Mouse (Mus musculus): Measurements from ENCODE around the gene Dhrs4.

The Dhrs4 gene

GRCm38 (mm10) chr14:55486836-55487235 lies 8.3 kb downstream of the Dhrs4 start:
- no peak for DNase-seq (ENCODE audit: low spot score)

GRCm38 (mm10) chr14:55490361-55491201 lies 12.0 kb downstream of the Dhrs4 start, which contains the start of gene Carmil3:
TSS of gene Carmil3 (plus strand) at chr14:55490651.
- peak; percentile 74 for DNase-seq (ENCODE audit: low spot score)

DNA sequence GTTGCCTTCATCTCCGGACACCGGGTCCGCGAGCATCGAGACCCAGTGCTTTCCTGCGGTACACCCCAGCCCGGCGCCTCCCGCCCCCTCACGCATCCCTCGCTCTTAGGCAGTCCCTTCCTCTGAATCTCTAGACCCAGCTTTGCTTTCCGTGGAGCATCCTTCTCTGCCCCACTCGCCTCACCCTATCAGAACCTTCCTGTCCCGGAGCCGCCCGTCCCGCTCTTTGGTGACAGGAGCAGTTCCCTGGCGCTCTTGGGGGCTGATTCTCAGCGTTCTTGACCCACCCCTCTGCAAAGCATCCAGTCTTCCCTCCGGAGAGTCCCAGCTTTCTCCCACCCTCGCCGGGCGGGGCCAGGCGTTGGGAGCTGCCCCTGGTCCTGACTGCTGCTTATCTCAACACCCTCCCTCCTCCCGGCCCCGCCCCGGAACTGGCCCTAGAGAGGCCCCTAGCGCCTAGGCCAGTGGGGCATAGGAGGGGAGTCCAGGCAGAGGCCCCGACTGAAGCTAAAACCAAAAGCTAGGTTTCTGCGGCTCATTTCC lies 12.8 kb downstream of the Dhrs4 start:
- DNase-seq (ENCODE audit: low spot score), result peak; percentile 79

DNA sequence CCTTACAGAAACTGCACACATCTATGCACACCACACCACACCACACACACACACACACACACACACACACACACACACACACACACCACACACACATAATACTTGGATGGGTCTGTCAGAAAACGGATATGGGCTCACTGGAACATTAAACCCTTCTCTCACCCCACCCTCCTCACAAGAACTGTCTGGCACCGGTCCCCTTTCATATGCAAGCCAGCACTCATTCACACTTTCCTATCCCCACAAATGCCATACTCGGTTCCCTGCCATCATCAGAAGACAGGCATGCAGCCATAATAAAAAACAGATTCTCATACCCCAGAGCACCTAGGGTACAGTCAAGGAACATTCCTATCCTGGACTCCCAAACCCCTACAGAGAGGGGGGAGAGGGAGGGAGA lies 13.5 kb downstream of the Dhrs4 start:
- no peak for DNase-seq (ENCODE audit: low spot score)

DNA sequence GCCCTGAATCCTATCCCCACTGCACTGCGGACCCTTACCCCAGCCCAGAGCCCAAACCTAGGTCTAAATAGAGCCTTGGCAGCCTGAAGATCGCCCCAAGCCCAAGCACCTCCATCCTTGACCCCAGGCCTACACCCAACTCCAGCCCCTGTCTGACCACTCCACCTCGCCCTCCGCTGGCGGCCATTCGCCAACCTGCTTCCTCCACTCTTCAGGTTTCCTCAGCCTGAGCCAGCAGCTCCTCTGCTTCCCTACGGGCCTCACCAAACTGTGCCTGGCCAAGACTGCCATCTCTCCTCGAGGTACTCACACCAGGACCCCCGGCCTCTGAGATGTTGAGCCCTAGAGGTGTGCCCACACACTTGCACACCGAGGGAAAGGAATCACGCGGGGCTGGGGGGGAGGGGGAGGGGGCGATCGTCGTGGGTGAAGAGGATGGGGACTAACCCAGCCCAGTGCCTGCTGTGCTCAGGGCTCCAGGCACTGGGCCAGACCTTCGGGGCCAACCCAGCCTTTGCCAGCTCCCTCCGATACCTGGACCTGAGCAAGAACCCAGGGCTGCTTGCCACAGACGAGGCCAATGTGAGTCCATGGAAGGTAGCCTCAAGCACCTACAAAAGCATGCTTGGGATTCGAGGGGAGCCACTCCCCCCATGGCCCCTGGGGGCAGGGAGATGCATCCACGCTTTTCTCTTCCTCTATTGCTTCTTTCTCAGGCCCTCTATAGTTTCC lies 17.1 kb downstream of the Dhrs4 start:
- DNase-seq (ENCODE audit: low spot score), result no peak

DNA sequence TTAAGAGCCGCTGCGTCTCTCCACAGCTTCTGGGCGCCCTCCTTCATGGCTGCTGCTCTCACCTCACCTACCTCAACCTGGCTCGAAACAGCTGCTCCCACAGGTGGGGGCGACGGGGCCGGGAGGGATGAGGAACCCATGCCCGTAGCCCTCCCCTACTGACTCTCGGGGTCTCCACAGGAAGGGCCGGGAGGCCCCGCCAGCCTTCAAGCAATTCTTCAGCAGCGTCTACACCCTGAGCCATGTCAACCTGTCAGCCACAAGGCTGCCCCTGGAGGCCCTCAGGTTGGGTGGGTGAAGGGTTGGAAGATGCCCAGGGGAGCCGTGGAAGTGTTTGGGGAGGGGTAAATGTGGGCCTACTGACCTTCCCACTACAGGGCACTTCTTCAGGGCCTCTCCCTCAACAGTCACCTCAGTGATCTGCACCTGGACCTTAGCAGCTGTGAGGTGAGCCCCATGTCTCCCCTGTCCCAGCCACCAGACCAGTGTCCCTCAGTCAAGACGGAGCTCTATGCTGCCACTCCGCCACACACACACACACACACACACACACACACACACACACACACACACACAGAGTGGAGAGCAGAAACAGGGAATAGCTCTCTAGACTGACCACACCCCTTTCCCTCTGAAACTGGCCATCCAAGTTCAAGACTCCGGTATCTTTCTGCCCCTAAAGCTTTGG lies 18.3 kb downstream of the Dhrs4 start:
- DNase-seq (ENCODE audit: low spot score), result no peak

- DNase-seq (ENCODE audit: low spot score), result peak; percentile 84
Observed at GRCm38 (mm10) chr14:55497449-55497821, 18.9 kb downstream of the Dhrs4 start.

- DNase-seq (ENCODE audit: low spot score), result no peak
Observed at GRCm38 (mm10) chr14:55505612-55506011, 27.1 kb downstream of the Dhrs4 start.

- DNase-seq (ENCODE audit: low spot score), result no peak
Observed at GRCm38 (mm10) chr14:55507801-55508200, 29.2 kb downstream of the Dhrs4 start.

DNA sequence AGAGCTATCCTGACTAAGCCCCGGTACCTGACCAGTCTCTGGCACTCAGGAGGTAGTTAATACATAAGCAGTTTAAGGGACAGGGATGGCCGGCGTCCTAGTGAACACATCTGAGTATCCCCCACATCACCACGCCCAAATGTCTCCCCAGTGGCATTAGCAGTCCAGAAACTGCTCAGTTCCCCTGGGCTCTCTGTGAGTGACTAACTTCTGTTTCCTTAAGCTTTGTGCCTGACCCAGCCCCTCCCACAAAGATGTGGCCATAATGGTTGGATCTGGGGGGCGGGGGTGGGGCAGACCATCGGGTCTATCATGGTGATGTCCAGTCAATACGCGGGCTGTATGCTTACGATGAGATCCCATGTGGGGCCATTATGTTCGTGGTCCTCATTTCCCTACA lies 31.0 kb downstream of the Dhrs4 start:
- DNase-seq (ENCODE audit: low spot score), result no peak

DNA sequence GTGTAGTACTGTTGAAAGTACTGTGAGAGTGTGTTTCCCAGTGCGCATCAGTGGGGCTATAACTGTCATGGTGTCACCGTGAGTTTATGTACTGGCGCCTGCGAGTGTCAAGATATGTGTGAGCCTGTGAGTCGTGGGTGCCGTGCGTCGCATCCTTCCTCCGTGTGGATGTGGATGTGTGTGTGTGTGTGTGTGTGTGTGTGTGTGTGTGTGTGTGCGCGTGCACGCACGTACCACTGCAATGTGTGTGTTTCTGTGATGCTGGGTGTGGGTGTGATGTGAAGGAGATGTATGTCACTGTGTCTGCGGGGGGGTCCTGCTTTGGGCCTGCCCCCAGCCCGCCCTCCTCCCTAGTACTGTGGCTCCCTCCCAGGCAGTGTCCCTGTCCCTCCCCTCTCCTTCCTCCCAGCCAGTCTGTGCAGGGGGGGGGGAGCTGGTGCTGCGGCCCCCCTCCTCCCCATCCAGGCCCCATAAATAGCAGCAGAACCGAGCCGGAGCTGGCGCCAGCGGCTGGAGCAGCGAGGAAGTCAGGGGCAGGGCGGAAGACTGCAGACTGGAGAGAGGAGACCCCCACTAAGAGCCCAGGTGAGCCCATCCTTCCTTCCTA lies 31.7 kb downstream of the Dhrs4 start, which contains the start of gene Cpne6:
TSS of gene Cpne6 (plus strand) at position 321 of the 607 bp plus-strand sequence.
- no peak for DNase-seq (ENCODE audit: low spot score)

GRCm38 (mm10) chr14:55511037-55511436 lies 32.5 kb downstream of the Dhrs4 start:
- DNase-seq (ENCODE audit: low spot score), result no peak

- DNase-seq (ENCODE audit: low spot score), result no peak
Observed at GRCm38 (mm10) chr14:55513927-55514326, 35.4 kb downstream of the Dhrs4 start.

- no peak for DNase-seq (ENCODE audit: low spot score)
Observed at GRCm38 (mm10) chr14:55515846-55516245, 37.3 kb downstream of the Dhrs4 start.

- peak; percentile 76 for DNase-seq (ENCODE audit: low spot score)
Observed at GRCm38 (mm10) chr14:55518897-55519296, 40.3 kb downstream of the Dhrs4 start.

- no peak for DNase-seq (ENCODE audit: low spot score)
Observed at GRCm38 (mm10) chr14:55519604-55520003, 41.0 kb downstream of the Dhrs4 start.

- peak; percentile 59 for DNase-seq (ENCODE audit: low spot score)
Observed at GRCm38 (mm10) chr14:55520451-55521361, 42.1 kb downstream of the Dhrs4 start.

DNA sequence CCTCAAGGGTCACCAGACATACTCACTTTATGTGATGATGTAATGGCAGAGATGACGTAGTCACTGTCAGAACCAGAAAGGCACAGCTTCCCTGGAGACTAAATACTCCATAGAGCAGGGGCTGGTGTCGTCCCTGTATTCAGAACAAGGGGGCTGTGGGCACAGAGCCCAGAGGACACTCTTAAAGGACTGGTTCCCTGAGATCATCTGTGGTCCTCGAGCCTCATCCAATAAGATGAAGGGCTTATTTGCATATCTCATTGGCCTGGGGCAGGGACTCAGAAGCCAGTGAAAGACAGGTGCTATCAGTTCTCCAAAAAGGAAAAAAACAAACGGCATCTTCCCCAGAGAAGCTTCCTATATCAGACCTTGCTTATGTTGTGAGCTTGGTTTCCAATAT lies 45.5 kb downstream of the Dhrs4 start:
- no peak for DNase-seq (ENCODE audit: low spot score)

GRCm38 (mm10) chr14:55524785-55525184 lies 46.2 kb downstream of the Dhrs4 start, which contains the start of gene Nrl:
TSS of gene Nrl (minus strand) at chr14:55524981.
- no peak for DNase-seq (ENCODE audit: low spot score)

DNA sequence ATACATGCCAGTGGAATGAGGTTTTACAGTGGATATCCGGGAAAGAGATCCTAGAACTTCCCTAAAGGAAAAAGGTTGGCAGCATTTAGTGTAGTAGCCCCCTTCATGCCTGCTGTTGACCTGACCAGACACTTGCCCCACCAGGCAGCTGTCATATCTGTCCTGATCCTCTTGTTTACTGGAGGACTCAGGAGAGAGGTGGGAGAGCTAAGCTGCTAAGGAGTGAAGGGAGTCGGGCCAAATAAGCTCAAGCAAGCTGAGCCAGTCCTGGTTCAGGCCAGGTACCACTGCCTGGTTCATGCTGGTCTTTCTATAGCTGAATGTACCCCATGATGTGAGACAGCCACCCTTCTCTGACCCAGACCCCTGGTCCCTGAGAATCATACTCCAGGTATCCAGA lies 48.1 kb downstream of the Dhrs4 start:
- no peak for DNase-seq (ENCODE audit: low spot score)

GRCm38 (mm10) chr14:55527940-55528339 lies 49.4 kb downstream of the Dhrs4 start:
- DNase-seq (ENCODE audit: low spot score), result peak; percentile 64
